Mouse (Mus musculus): ENCODE results near the gene Hadh.

GRCm38 (mm10) chr3:131196050-131196449, 75.9 kb downstream of the Hadh start:
- no peak for TF ChIP-seq ZNF384 (IDR thresholded peaks at IDR 0.05; ENCODE audit: low read depth, low read length)
- TF ChIP-seq ZC3H11A (IDR thresholded peaks at IDR 0.05; ENCODE audit: borderline replicate concordance, low read depth, low read length), result no peak
- no peak for TF ChIP-seq HCFC1 (IDR thresholded peaks at IDR 0.05; ENCODE audit: borderline replicate concordance, insufficient read depth, low read length)
- no peak for TF ChIP-seq MAFK (IDR thresholded peaks at IDR 0.05; ENCODE audit: insufficient read depth, low read depth, low read length)
